Mouse (Mus musculus): ENCODE measurements at regions not wholly inside any gene's neighbourhood (a gene's known extent, or its start where the extent isn't known, plus 50 kb on each side); places are given as distances from the start of the nearest gene placed in this dataset.

- no peak for DNase-seq
These were observed 318.4 kb upstream of the Myo3a start for GRCm38 (mm10) chr2:21908813-21909480.

- peak in 1 of 2 experiments; percentile 23 for DNase-seq
These were observed 317.8 kb upstream of the Myo3a start for GRCm38 (mm10) chr2:21909481-21909966.

- no peak for DNase-seq
These were observed 309.3 kb upstream of the Myo3a start for GRCm38 (mm10) chr2:21917804-21918690.

GRCm38 (mm10) chr2:21919091-21919490 lies 308.2 kb upstream of the Myo3a start:
- no peak for DNase-seq

GRCm38 (mm10) chr2:21927656-21928055 lies 299.6 kb upstream of the Myo3a start:
- DNase-seq, result no peak

- DNase-seq, result no peak
These were observed 287.3 kb upstream of the Myo3a start for GRCm38 (mm10) chr2:21939993-21940392.

GRCm38 (mm10) chr2:21940797-21941487 lies 286.4 kb upstream of the Myo3a start:
- no peak for DNase-seq

GRCm38 (mm10) chr2:21941488-21942000 lies 285.8 kb upstream of the Myo3a start:
- no peak for DNase-seq

- DNase-seq, result no peak
These were observed 283.6 kb upstream of the Myo3a start for GRCm38 (mm10) chr2:21943676-21944075.

- DNase-seq, result no peak
These were observed 280.8 kb upstream of the Myo3a start for GRCm38 (mm10) chr2:21946484-21946883.

GRCm38 (mm10) chr2:21951279-21951678 lies 276.0 kb upstream of the Myo3a start:
- no peak for DNase-seq

GRCm38 (mm10) chr2:21956112-21956963 lies 271.0 kb upstream of the Myo3a start:
- no peak for DNase-seq

- no peak for DNase-seq
These were observed 268.9 kb upstream of the Myo3a start for GRCm38 (mm10) chr2:21958365-21958764.

GRCm38 (mm10) chr2:21958802-21959201 lies 268.5 kb upstream of the Myo3a start:
- no peak for DNase-seq

- no peak for DNase-seq
These were observed 263.8 kb upstream of the Myo3a start for GRCm38 (mm10) chr2:21963343-21964026.

- DNase-seq, result no peak
These were observed 263.2 kb upstream of the Myo3a start for GRCm38 (mm10) chr2:21964027-21964605.

GRCm38 (mm10) chr2:21970774-21971406 lies 256.4 kb upstream of the Myo3a start:
- no peak for DNase-seq

GRCm38 (mm10) chr2:21974599-21974998 lies 252.7 kb upstream of the Myo3a start:
- DNase-seq, result no peak

GRCm38 (mm10) chr2:21975547-21975946 lies 251.8 kb upstream of the Myo3a start:
- DNase-seq, result no peak

GRCm38 (mm10) chr2:21976337-21976736 lies 251.0 kb upstream of the Myo3a start:
- no peak for DNase-seq

GRCm38 (mm10) chr2:21976831-21977230 lies 250.5 kb upstream of the Myo3a start:
- DNase-seq, result no peak

All from spleen, adult 18-20 months (tissue).